In genomic region chr2:29098786-29099185, GRCm38 (mm10) we compare ENCODE assay signal across 26 mouse cellular contexts. TPM values are rescaled to one million over a fixed set of nuclear protein-coding genes. Genes with fewer than 3 reads are reported as not detected.
DNase-seq lines count a peak whose midpoint lies in the region; ATAC-seq and TF ChIP-seq lines count a peak whose summit lies in the region.
"Had no signal": no experiment of that assay in that cellular context is flagged by ENCODE, and none has a peak within 500 bp of the region (broad histone marks: within the 10 kb centered on the region; RNA-seq: fewer than 3 reads in every experiment).

No protein-coding gene starts in this region.

- TF ChIP-seq EP300 in ES-Bruce4 (IDR thresholded peaks at IDR 0.05; ENCODE audit: insufficient read depth, low read depth, low read length): no peak

- H3K27me3 ChIP-seq in intestine, embryonic 16.5 days (replicated peaks; ENCODE audit: control insufficient read depth, insufficient read depth, low read length): no peaks in the 10 kb centered on the region
- no peaks in the 10 kb centered on the region for H3K27me3 ChIP-seq in intestine, embryonic 15.5 days (replicated peaks)
- no peaks in the 10 kb centered on the region for H3K27me3 ChIP-seq in ES-Bruce4 (ENCODE audit: control insufficient read depth, insufficient read depth, low read length, poor library complexity, severe bottlenecking)
- H3K27me3 ChIP-seq in limb, embryonic 11.5 days (ENCODE audit: control insufficient read depth, insufficient read depth, low read length): no peaks in the 10 kb centered on the region
- H3K27me3 ChIP-seq in forebrain, embryonic 10.5 days (ENCODE audit: poor library complexity, severe bottlenecking): no peaks in the 10 kb centered on the region
- H3K27me3 ChIP-seq: CH12.LX; embryonic facial prominence, embryonic 13.5 days; forebrain, embryonic 13.5 days; hindbrain, embryonic 12.5 days; Patski had no signal

- no peaks in the 10 kb centered on the region for H3K36me3 ChIP-seq in intestine, embryonic 16.5 days (ENCODE audit: control insufficient read depth, insufficient read depth, low read length)
- H3K36me3 ChIP-seq in intestine, embryonic 15.5 days: no peaks in the 10 kb centered on the region
- no peaks in the 10 kb centered on the region for H3K36me3 ChIP-seq in ES-Bruce4 (ENCODE audit: control insufficient read depth, insufficient read depth, low read length, poor library complexity, severe bottlenecking)
- H3K36me3 ChIP-seq in limb, embryonic 11.5 days (ENCODE audit: control insufficient read depth, insufficient read depth, low read length): no peaks in the 10 kb centered on the region
- no peaks in the 10 kb centered on the region for H3K36me3 ChIP-seq in forebrain, embryonic 10.5 days (replicated peaks)
- H3K36me3 ChIP-seq: embryonic facial prominence, embryonic 13.5 days; heart, embryonic 10.5 days; hindbrain, embryonic 12.5 days had no signal

- TF ChIP-seq POLR2A in ES-Bruce4 (IDR thresholded peaks at IDR 0.05; ENCODE audit: insufficient read depth, low read length): no peak

- peak; percentile 94 for DNase-seq in R1 (ENCODE audit: low read depth, low spot score)
- DNase-seq in limb, embryonic 11.5 days (ENCODE audit: low spot score): peak; percentile 25
- DNase-seq in urinary bladder, adult 18-20 months (ENCODE audit: low spot score in 2 of 2): no peak
- DNase-seq in layer of hippocampus, postnatal 14 days (ENCODE audit: low spot score in 2 of 2): no peak
- DNase-seq in forebrain, embryonic 10.5 days (ENCODE audit: extremely low spot score, low spot score): no peak
- DNase-seq: adrenal gland, postnatal 10 days; cerebellum, adult 11 months; cerebellum, adult 8-10 months; cerebellum, postnatal 14 days; forebrain, postnatal 0 days; gastrocnemius, adult 2 months; gastrocnemius, postnatal 25 days; heart, postnatal 10 days; heart, postnatal 4 days had no signal

- no peak overlapping the region for H3K27ac ChIP-seq in intestine, embryonic 16.5 days (ENCODE audit: low read length)
- no peak overlapping the region for H3K27ac ChIP-seq in intestine, embryonic 15.5 days
- H3K27ac ChIP-seq in ES-Bruce4 (ENCODE audit: insufficient read depth, low read length): peak overlapping the region; percentile 2; the same call in 1 of the 2 replicates
- H3K27ac ChIP-seq in limb, embryonic 11.5 days (replicated peaks; ENCODE audit: low read depth, low read length): no peak overlapping the region
- no peak overlapping the region for H3K27ac ChIP-seq in forebrain, embryonic 10.5 days
- H3K27ac ChIP-seq: embryonic facial prominence, embryonic 13.5 days; forebrain, embryonic 13.5 days; gastrocnemius, adult 2 months; heart, embryonic 10.5 days; hindbrain, embryonic 12.5 days had no signal

- no peaks in the 10 kb centered on the region for H3K9me3 ChIP-seq in intestine, embryonic 16.5 days (ENCODE audit: control insufficient read depth, low read length)
- no peaks in the 10 kb centered on the region for H3K9me3 ChIP-seq in intestine, embryonic 15.5 days
- peaks cover 21% of the 10 kb centered on the region for H3K9me3 ChIP-seq in ES-Bruce4 (replicated peaks; ENCODE audit: control insufficient read depth, insufficient read depth, low read length, poor library complexity, severe bottlenecking)
- H3K9me3 ChIP-seq in limb, embryonic 11.5 days (ENCODE audit: control insufficient read depth, low read length): no peaks in the 10 kb centered on the region
- no peaks in the 10 kb centered on the region for H3K9me3 ChIP-seq in forebrain, embryonic 10.5 days
- H3K9me3 ChIP-seq: embryonic facial prominence, embryonic 13.5 days; forebrain, embryonic 13.5 days; heart, embryonic 10.5 days; hindbrain, embryonic 12.5 days had no signal

- no peak overlapping the region for H3K4me3 ChIP-seq in intestine, embryonic 16.5 days (ENCODE audit: low read length)
- H3K4me3 ChIP-seq in intestine, embryonic 15.5 days (replicated peaks): no peak overlapping the region
- no peak overlapping the region for H3K4me3 ChIP-seq in ES-Bruce4 (ENCODE audit: low read depth, low read length)
- H3K4me3 ChIP-seq in limb, embryonic 11.5 days (ENCODE audit: low read depth, low read length): no peak overlapping the region
- no peak overlapping the region for H3K4me3 ChIP-seq in forebrain, embryonic 10.5 days
- H3K4me3 ChIP-seq: embryonic facial prominence, embryonic 13.5 days; forebrain, embryonic 13.5 days; gastrocnemius, adult 2 months; heart, embryonic 10.5 days; hindbrain, embryonic 12.5 days had no signal

- H3K4me1 ChIP-seq in intestine, embryonic 16.5 days (ENCODE audit: control insufficient read depth, insufficient read depth, low read length): no peaks in the 10 kb centered on the region
- 0 out of 2 replicates have a peak, but pooled peaks cover 2% of the 10 kb centered on the region for H3K4me1 ChIP-seq in intestine, embryonic 15.5 days (replicated peaks)
- peaks cover 8% of the 10 kb centered on the region for H3K4me1 ChIP-seq in ES-Bruce4 (ENCODE audit: control insufficient read depth, insufficient read depth, low read length)
- no peaks in the 10 kb centered on the region for H3K4me1 ChIP-seq in limb, embryonic 11.5 days (ENCODE audit: control insufficient read depth, insufficient read depth, low read length)
- peaks cover 9% of the 10 kb centered on the region for H3K4me1 ChIP-seq in forebrain, embryonic 10.5 days
- H3K4me1 ChIP-seq: embryonic facial prominence, embryonic 13.5 days; forebrain, embryonic 13.5 days; heart, embryonic 10.5 days; hindbrain, embryonic 12.5 days had no signal

- no peak overlapping the region for H3K4me2 ChIP-seq in intestine, embryonic 16.5 days (ENCODE audit: low read depth, low read length)
- no peak overlapping the region for H3K4me2 ChIP-seq in intestine, embryonic 15.5 days (replicated peaks)
- H3K4me2 ChIP-seq in limb, embryonic 11.5 days (ENCODE audit: low read depth, severe bottlenecking): no peak overlapping the region
- H3K4me2 ChIP-seq: embryonic facial prominence, embryonic 13.5 days; forebrain, embryonic 13.5 days; hindbrain, embryonic 12.5 days had no signal

- ATAC-seq in intestine, embryonic 16.5 days: peak; percentile 46
- no peak for ATAC-seq in intestine, embryonic 15.5 days
- ATAC-seq in limb, embryonic 11.5 days (ENCODE audit: insufficient number of reproducible peaks, low FRiP score, low TSS enrichment, low read depth): no peak
- ATAC-seq: forebrain, embryonic 13.5 days; forebrain, postnatal 0 days; hindbrain, embryonic 16.5 days; inflammation-experienced regulatory T-cells, adult 6 months; Patski had no signal

- 55% methylated on average over 8 of the region's 8 CpGs for WGBS in intestine, embryonic 16.5 days
- 56% methylated on average over 8 of the region's 8 CpGs for WGBS in intestine, embryonic 15.5 days
- WGBS in limb, embryonic 11.5 days: 57% methylated on average over 8 of the region's 8 CpGs
- WGBS in forebrain, embryonic 10.5 days: 86% methylated on average over 8 of the region's 8 CpGs

- TF ChIP-seq CTCF in ES-Bruce4 (IDR thresholded peaks at IDR 0.05; ENCODE audit: low read depth, low read length): no peak

- no peak overlapping the region for H3K9ac ChIP-seq in intestine, embryonic 16.5 days (ENCODE audit: low read depth, low read length)
- H3K9ac ChIP-seq in intestine, embryonic 15.5 days: no peak overlapping the region
- H3K9ac ChIP-seq in ES-Bruce4 (ENCODE audit: low read depth, poor library complexity, severe bottlenecking): no peak overlapping the region
- no peak overlapping the region for H3K9ac ChIP-seq in limb, embryonic 11.5 days (ENCODE audit: low read length)
- H3K9ac ChIP-seq: embryonic facial prominence, embryonic 13.5 days; forebrain, embryonic 13.5 days; forebrain, postnatal 0 days; hindbrain, embryonic 12.5 days had no signal

RNA-seq across cellular contexts. Expression of gene Setx, which starts 25.2 kb away (rescaled TPM):
- polyA plus RNA-seq in intestine, embryonic 16.5 days (2015; fragmentation: Nextera tagmentation; extraction: Ambion mirVana): 4.6 and 4.9 TPM in 2 replicates
- 6.9 and 7.2 TPM in 2 replicates for polyA plus RNA-seq in intestine, embryonic 15.5 days (2015; fragmentation: Nextera tagmentation; extraction: Ambion mirVana)
- polyA plus RNA-seq in ES-Bruce4 (2011; ENCODE audit: insufficient read depth, insufficient read length, low read depth, missing spikeins): 107 and 113 TPM in 2 replicates
- 12.2 and 13.4 TPM in 2 replicates for polyA plus RNA-seq in limb, embryonic 11.5 days (2014; fragmentation: Nextera tagmentation; extraction: Ambion mirVana)
- total RNA-seq in layer of hippocampus, postnatal 14 days (2021): 10 to 100 TPM; 43.8 to 52.8 TPM
- 12.7 and 13.8 TPM in 2 replicates for polyA plus RNA-seq in forebrain, embryonic 10.5 days (2016; fragmentation: Nextera tagmentation; extraction: Ambion mirVana)

RNA-seq across cellular contexts. Expression of gene Ttf1, which starts 38.7 kb away (rescaled TPM):
- polyA plus RNA-seq in intestine, embryonic 16.5 days (2015; fragmentation: Nextera tagmentation; extraction: Ambion mirVana): 7.6 and 9.2 TPM in 2 replicates
- 9.1 and 9.6 TPM in 2 replicates for polyA plus RNA-seq in intestine, embryonic 15.5 days (2015; fragmentation: Nextera tagmentation; extraction: Ambion mirVana)
- polyA plus RNA-seq in ES-Bruce4 (2011; ENCODE audit: insufficient read depth, insufficient read length, low read depth, missing spikeins): 26.2 and 33.9 TPM in 2 replicates
- 13.1 and 13.4 TPM in 2 replicates for polyA plus RNA-seq in limb, embryonic 11.5 days (2014; fragmentation: Nextera tagmentation; extraction: Ambion mirVana)
- 10 to 100 TPM; 11.2 to 12.5 TPM for total RNA-seq in layer of hippocampus, postnatal 14 days (2021)
- polyA plus RNA-seq in forebrain, embryonic 10.5 days (2016; fragmentation: Nextera tagmentation; extraction: Ambion mirVana): 11.4 and 13.6 TPM in 2 replicates

RNA-seq across cellular contexts. Expression of gene Cfap77, which starts 43.9 kb away (rescaled TPM):
- 0.17 and 0.31 TPM in 2 replicates for polyA plus RNA-seq in intestine, embryonic 16.5 days (2015; fragmentation: Nextera tagmentation; extraction: Ambion mirVana)
- polyA plus RNA-seq in intestine, embryonic 15.5 days (2015; fragmentation: Nextera tagmentation; extraction: Ambion mirVana): 0.25 and 0.54 TPM in 2 replicates
- 2.5 and 3.0 TPM in 2 replicates for polyA plus RNA-seq in ES-Bruce4 (2011; ENCODE audit: insufficient read depth, insufficient read length, low read depth, missing spikeins)
- not detected in 2 replicates for polyA plus RNA-seq in limb, embryonic 11.5 days (2014; fragmentation: Nextera tagmentation; extraction: Ambion mirVana)
- 1 to 10 TPM in 1 of 2 experiments, under 1 TPM in 1; 0.69 to 1.2 TPM for total RNA-seq in layer of hippocampus, postnatal 14 days (2021)
- polyA plus RNA-seq in forebrain, embryonic 10.5 days (2016; fragmentation: Nextera tagmentation; extraction: Ambion mirVana): 0.67 and 0.74 TPM in 2 replicates
- total RNA-seq: common myeloid progenitor, adult 5-6 weeks; gastrocnemius, adult 2 months; gastrocnemius, postnatal 25 days; heart, postnatal 10 days had no signal

Comparison
In these comparisons a context has a peak if more than half of its experiments do, and no peak if none do; other contexts are left out.
1. DNase-seq: peak in R1 (single experiment) and limb, embryonic 11.5 days (single experiment); none in urinary bladder, adult 18-20 months (0 of 2), layer of hippocampus, postnatal 14 days (0 of 2) and forebrain, embryonic 10.5 days (single experiment).